Mouse (Mus musculus): ENCODE data around the gene Flt3. TPM values are rescaled to one million over a fixed set of nuclear protein-coding genes. Genes with fewer than 3 reads are reported as not detected.

Flt3 gene
- polyA plus RNA-seq, 1 experiment from 2014 or later = 0.13 TPM

DNA sequence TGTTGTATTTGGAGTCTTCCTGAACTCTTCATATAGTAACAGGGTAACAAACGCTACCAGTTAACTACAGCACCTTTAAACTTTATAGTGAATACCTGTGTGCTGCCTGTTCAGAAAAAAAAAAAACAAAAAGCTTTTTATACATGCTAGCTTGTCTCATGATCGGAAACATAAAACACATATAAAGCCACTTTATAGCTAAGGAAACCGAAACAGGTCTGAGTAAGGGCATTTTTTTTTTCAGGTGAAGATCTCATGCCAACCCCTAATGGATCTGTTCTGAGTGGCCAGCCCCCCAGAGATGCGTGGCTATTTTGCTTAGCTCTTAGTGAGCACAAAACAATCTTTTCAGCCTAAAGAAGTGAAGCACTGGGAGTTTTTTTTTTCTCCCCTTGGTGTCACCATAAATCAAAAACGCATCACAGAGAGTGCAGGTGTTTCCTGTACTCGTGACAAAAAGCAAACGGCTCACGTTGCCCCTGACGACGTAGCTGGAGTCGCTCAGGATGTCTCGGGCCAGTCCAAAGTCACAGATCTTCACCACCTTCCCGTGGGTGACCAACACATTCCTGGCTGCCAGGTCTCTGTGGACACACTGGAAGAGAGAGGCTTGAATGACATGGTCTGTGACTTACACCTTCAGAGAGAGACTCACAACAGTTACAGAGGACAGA lies 59.4 kb downstream of the Flt3 start:
- Histone ChIP-seq H3K27ac (no peak overlapping the region), H3K4me3 (no peak overlapping the region), H3K36me3 (no peaks in the 10 kb centered on the region), H3K9ac (no peak overlapping the region), H3K27me3 (no peaks in the 10 kb centered on the region), H3K9me3 (replicated peaks) (no peaks in the 10 kb centered on the region), H3K4me1 (no peaks in the 10 kb centered on the region), H3K4me2 (replicated peaks) (no peak overlapping the region)
- ATAC-seq (ENCODE audit: low FRiP score) = no peak
- 74% methylated on average over 13 of the region's 13 CpGs for WGBS

DNA sequence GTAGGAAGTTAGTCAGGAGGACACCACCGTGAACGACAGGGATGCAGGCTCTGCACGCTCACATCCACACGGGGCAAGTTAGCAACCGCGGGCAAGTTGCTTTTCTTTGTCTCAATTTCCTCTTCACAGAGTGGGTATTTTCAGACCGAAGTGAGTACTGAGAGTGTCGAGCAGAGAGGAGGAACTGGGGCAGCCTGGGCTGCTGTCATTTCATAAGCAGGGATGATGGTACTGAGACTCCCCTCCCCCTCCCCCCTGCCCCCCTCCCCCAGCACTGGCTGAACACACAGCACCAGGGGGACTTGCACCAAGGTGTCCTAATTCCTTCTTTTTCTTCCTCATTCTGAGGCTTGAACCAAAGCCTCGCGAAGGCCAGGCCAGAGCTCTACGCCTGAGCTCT lies 60.7 kb downstream of the Flt3 start:
- no peak overlapping the region for H3K4me3 ChIP-seq
- H3K4me2 ChIP-seq (replicated peaks) = no peak overlapping the region
- H3K4me1 ChIP-seq = no peaks in the 10 kb centered on the region
- no peak for ATAC-seq (ENCODE audit: low FRiP score)
- no peak overlapping the region for H3K9ac ChIP-seq
- H3K27ac ChIP-seq = no peak overlapping the region
- no peaks in the 10 kb centered on the region for H3K36me3 ChIP-seq
- H3K9me3 ChIP-seq (replicated peaks) = no peaks in the 10 kb centered on the region
- 86% methylated on average over 11 of the region's 11 CpGs for WGBS
- no peaks in the 10 kb centered on the region for H3K27me3 ChIP-seq

DNA sequence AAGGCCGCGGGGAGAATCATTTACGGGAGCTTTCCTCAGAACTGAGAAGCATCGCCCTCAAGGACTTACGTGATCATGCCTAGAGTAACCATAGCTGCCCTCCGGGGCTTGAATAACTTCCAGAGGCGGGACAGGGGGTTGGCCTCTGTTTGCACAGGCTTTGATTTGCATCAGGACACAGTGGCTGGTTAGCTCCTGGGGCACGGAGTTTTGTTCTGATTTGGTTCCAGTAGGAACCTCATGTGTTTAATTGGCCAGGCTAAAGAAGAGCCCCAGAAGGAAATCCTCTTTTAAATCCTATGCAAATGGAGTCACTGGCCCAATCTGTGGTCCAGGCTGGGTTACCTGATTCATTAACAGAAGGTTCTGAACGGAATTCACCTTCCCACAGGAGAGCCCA lies 61.3 kb downstream of the Flt3 start:
- ATAC-seq (ENCODE audit: low FRiP score) = no peak
- Histone ChIP-seq H3K27ac (no peak overlapping the region), H3K4me1 (no peaks in the 10 kb centered on the region), H3K9me3 (replicated peaks) (no peaks in the 10 kb centered on the region), H3K4me3 (no peak overlapping the region), H3K36me3 (no peaks in the 10 kb centered on the region), H3K27me3 (no peaks in the 10 kb centered on the region), H3K4me2 (replicated peaks) (no peak overlapping the region), H3K9ac (no peak overlapping the region)
- WGBS = 60% methylated on average over 9 of the region's 9 CpGs

DNA sequence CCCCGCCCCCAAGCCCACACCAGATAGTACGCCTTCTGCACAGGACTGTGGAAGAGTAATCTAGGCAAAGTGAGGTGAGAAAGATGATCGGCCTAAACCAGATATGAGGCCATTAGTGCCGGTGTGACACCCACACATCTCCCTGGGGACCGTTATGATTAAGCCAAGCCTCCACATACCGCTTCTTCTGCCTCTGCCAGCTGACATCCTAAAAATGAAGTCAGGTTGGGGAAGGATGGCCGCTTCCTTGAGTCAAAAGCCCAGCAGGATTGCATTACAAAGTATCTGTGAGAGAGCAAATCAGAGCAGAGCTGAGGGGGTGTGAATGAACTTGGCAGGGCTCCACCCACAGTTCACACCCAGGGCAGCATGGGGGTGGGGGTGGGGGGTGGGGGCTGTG lies 67.6 kb downstream of the Flt3 start:
- no peak overlapping the region for H3K4me3 ChIP-seq
- H3K4me2 ChIP-seq (replicated peaks) = no peak overlapping the region
- H3K9ac ChIP-seq = no peak overlapping the region
- H3K4me1 ChIP-seq = peaks cover 4% of the 10 kb centered on the region; the same call in 1 of the 2 replicates
- no peak overlapping the region for H3K27ac ChIP-seq
- no peaks in the 10 kb centered on the region for H3K9me3 ChIP-seq (replicated peaks)
- no peak for ATAC-seq (ENCODE audit: low FRiP score)
- peaks cover 7% of the 10 kb centered on the region; the same call in 1 of the 2 replicates for H3K27me3 ChIP-seq
- no peaks in the 10 kb centered on the region for H3K36me3 ChIP-seq
- 44% methylated on average over 7 of the region's 7 CpGs for WGBS

DNA sequence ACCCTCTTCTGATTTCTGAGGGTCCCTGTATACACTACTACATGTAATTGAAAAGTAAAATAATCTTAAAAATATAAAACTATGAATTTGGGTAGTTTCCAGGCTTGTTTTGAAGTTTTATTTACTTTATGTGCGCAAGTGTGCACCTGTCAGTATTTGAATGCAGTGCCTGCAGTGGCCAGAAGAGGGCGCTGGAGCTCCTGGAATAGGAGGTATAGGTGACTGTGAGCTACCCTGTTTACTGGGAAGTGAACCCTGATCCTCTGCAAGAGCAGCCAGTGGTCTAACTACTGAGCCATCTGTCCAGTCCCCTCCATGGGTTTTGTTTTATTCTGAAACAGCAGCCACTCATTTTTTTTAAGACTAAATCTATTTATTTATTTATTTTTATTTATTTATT lies 68.7 kb downstream of the Flt3 start:
- no peak overlapping the region for H3K4me3 ChIP-seq
- no peak overlapping the region for H3K9ac ChIP-seq
- 44% methylated on average over 2 of the region's 2 CpGs for WGBS
- ATAC-seq (ENCODE audit: low FRiP score) = no peak
- peaks cover 4% of the 10 kb centered on the region; the same call in 1 of the 2 replicates for H3K4me1 ChIP-seq
- H3K36me3 ChIP-seq = no peaks in the 10 kb centered on the region
- no peak overlapping the region for H3K4me2 ChIP-seq (replicated peaks)
- H3K9me3 ChIP-seq (replicated peaks) = no peaks in the 10 kb centered on the region
- no peak overlapping the region for H3K27ac ChIP-seq
- H3K27me3 ChIP-seq = peaks cover 7% of the 10 kb centered on the region; the same call in 1 of the 2 replicates

DNA sequence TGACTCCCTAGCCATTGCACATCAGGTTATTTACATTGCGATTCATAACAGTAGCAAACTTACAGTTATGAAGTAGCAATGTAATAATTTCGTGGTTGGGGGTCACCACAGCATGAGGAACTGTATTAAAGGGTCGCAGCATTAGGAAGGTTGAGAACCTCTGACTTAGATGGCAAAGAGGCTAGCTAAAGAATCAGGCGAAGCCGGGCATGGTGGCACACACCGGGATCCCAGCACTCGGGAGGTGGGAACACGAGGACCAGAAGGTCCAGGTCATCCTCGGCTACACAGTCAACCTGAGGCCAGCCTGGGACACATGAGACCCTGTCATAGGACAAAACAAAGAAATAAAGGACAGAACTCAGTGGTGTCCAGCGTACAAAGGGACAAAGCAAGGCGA lies 70.3 kb downstream of the Flt3 start:
- peaks cover 7% of the 10 kb centered on the region; the same call in 1 of the 2 replicates for H3K27me3 ChIP-seq
- no peak overlapping the region for H3K4me3 ChIP-seq
- WGBS = 82% methylated on average over 11 of the region's 11 CpGs
- H3K36me3 ChIP-seq = no peaks in the 10 kb centered on the region
- no peak overlapping the region for H3K4me2 ChIP-seq (replicated peaks)
- peaks cover 4% of the 10 kb centered on the region; the same call in 1 of the 2 replicates for H3K4me1 ChIP-seq
- ATAC-seq (ENCODE audit: low FRiP score) = no peak
- H3K9ac ChIP-seq = no peak overlapping the region
- H3K27ac ChIP-seq = no peak overlapping the region
- no peaks in the 10 kb centered on the region for H3K9me3 ChIP-seq (replicated peaks)

DNA sequence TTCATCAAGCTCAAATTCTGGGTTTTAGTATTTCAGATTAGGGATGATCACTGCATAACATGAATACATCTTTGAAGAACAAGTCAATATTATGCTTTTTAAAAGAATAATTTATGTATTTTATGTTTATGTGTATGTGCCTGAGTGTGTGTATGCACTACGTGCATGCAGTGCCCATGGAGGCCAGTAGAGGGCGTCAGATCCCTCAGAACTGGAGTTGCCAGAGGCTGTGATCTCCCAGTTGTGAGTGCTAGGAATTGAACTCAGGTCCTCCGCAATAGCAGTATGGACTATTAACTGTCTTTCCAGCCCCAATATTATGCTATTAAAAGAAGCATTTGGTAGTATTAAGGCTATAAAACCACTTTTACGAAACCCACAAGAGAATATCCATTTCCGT lies 72.7 kb downstream of the Flt3 start:
- H3K9ac ChIP-seq = no peak overlapping the region

DNA sequence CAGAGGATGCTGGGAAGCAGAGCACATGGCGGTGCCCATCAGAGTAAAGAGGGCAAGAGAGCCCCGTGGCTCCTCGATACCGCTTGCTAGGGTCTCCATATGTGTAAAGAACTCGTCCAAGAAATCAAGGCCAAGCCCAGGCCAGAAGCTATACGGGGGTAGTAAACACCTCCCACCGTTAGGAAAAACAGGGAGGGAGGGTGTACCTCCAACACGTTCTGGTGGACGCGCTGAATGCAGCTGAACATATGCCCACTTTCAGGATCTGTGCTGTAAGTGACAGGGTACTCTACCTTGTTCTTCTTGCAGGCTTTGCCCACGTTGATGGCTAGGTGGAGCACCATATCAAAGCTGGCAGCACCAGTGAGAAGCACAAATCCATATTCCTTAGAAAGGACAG lies 74.4 kb downstream of the Flt3 start:
- H3K27ac ChIP-seq = no peak overlapping the region
- no peak overlapping the region for H3K9ac ChIP-seq
- no peak overlapping the region for H3K4me3 ChIP-seq
- no peak overlapping the region for H3K4me2 ChIP-seq (replicated peaks)
- 77% methylated on average over 11 of the region's 11 CpGs for WGBS
- no peaks in the 10 kb centered on the region for H3K36me3 ChIP-seq
- H3K9me3 ChIP-seq (replicated peaks) = no peaks in the 10 kb centered on the region
- peaks cover 32% of the 10 kb centered on the region for H3K27me3 ChIP-seq
- H3K4me1 ChIP-seq = no peaks in the 10 kb centered on the region
- ATAC-seq (ENCODE audit: low FRiP score) = no peak

More for the DNA sequence above, 72.7 kb downstream of the Flt3 start:
- H3K36me3 ChIP-seq = no peaks in the 10 kb centered on the region
- no peak for ATAC-seq (ENCODE audit: low FRiP score)
- H3K9me3 ChIP-seq (replicated peaks) = no peaks in the 10 kb centered on the region
- no peak overlapping the region for H3K4me3 ChIP-seq
- WGBS = 94% methylated on average over 5 of the region's 5 CpGs
- peaks cover 15% of the 10 kb centered on the region for H3K27me3 ChIP-seq
- peaks cover under 1% of the 10 kb centered on the region; the same call in 1 of the 2 replicates for H3K4me1 ChIP-seq
- H3K27ac ChIP-seq = no peak overlapping the region
- no peak overlapping the region for H3K4me2 ChIP-seq (replicated peaks)

DNA sequence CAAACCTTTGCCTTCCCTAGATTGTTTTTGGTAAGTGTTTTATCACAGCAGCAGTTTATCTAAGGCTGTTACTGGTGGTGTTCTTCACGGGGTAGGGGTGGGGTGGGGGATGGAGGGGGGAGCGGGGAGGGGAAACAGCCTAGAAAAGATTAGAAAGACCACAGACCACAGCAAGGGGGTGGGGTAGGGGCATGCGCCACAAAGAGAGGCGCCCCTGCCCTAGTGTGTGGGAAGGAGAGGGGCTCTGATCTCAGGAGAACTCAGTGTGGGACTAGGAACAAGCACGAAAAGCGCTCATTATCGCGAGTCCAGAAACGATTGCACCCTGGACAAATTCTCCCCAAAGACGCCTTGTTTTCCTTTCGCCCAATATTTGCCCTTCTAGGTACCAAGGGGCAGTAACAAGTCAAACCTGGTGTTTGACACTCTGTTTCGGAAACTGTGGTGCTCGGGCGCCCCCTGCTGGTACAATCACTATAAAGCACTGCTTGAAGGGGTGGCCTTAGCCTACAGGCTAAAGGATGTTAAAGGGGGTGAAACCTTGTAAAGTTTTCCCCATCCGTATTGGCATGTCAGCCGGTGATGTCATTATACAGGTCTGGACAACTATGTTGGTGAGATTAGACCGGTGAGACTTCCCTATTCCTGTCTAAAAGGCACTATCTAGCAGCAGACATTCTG lies 76.9 kb downstream of the Flt3 start:
- Histone ChIP-seq H3K9me3 (replicated peaks) (no peaks in the 10 kb centered on the region), H3K36me3 (no peaks in the 10 kb centered on the region), H3K4me3 (no peak overlapping the region), H3K4me2 (replicated peaks) (no peak overlapping the region), H3K27me3 (peaks cover 50% of the 10 kb centered on the region), H3K9ac (no peak overlapping the region), H3K4me1 (no peaks in the 10 kb centered on the region), H3K27ac (no peak overlapping the region)
- ATAC-seq (ENCODE audit: low FRiP score) = no peak
- WGBS = 22% methylated on average over 17 of the region's 17 CpGs

DNA sequence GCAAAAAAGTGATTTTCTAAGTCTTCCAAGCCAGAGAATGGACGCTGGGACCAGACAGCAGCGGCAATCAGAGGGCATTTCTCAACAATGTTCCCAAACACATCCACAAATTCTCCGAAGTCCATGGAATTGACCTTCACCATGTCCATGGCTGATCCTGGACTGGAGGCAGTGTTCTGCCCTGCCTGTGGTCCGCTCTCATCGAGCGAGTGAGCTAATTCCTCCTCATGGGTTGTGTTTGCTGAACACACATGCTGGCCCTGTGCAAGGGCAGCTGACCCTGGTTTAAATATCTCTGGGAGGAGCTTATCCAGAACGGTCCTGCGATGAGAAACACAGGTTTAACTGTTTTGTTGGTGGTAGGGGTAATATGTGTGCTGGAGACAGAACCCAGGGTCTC lies 78.1 kb downstream of the Flt3 start, which contains the start of gene Urad:
Gene Urad, minus strand, starts transcription at position 258 of the 400 bp plus-strand sequence.
- ATAC-seq (ENCODE audit: low FRiP score) = no peak
- WGBS = 77% methylated on average over 8 of the region's 8 CpGs
- H3K27me3 ChIP-seq = peaks cover 62% of the 10 kb centered on the region

DNA sequence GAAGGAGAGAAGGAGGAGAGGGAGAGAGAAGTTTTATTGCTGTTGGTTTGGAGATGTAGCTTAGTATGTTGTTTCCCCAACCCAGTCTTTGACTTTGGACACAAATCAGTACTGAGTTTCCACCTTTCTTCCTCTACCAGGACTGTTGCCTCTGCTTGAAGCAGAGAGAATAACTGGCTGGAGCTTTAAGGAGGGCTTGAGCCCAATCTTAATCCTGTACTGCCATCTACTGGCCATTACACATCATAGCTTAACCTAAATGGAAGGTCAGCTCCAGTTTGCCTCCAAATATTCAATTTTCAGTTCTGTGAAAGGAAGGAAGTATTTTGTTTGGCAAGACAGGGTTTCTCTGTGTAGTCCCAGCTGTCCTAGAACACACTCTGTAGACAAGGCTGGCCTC lies 80.6 kb downstream of the Flt3 start:
- Histone ChIP-seq H3K4me1 (peaks cover 5% of the 10 kb centered on the region; the same call in 1 of the 2 replicates), H3K36me3 (no peaks in the 10 kb centered on the region), H3K27ac (no peak overlapping the region), H3K4me2 (replicated peaks) (no peak overlapping the region), H3K27me3 (peaks cover 87% of the 10 kb centered on the region), H3K9ac (no peak overlapping the region), H3K9me3 (replicated peaks) (no peaks in the 10 kb centered on the region), H3K4me3 (no peak overlapping the region)
- peak; percentile 39; the same call in 1 of the 2 replicates for ATAC-seq (ENCODE audit: low FRiP score)

More for the DNA sequence above, 78.1 kb downstream of the Flt3 start, which contains the start of gene Urad:
- no peak within 1 kb of the TSS for H3K9ac ChIP-seq
- no peaks in the 10 kb centered on the region for H3K4me1 ChIP-seq
- no peaks in the 10 kb centered on the region for H3K36me3 ChIP-seq
- no peak within 1 kb of the TSS for H3K27ac ChIP-seq
- H3K4me2 ChIP-seq (replicated peaks) = no peak within 1 kb of the TSS
- no peaks in the 10 kb centered on the region for H3K9me3 ChIP-seq (replicated peaks)
- H3K4me3 ChIP-seq = no peak within 1 kb of the TSS

DNA sequence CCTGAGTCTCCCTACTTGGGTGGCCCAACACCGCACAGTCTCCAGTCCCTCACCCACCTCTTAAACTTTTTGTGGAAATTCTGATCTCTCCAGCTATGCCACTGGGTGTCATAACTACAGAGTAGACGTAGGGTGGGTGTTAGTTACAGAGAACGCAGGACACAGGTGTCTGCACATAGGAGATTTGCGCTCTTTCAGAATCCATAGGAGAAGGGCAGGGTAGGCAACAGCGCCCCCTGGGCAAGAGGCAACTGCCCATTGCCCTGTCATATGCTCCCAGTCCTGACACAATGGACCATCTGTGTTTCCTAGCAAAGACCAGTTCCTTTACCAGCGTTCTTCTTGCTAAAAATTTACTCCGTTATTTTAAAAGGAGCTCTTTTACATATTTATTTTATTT lies 82.3 kb downstream of the Flt3 start:
- ATAC-seq (ENCODE audit: low FRiP score) = no peak
- Histone ChIP-seq H3K36me3 (no peaks in the 10 kb centered on the region), H3K4me2 (replicated peaks) (no peak overlapping the region), H3K27ac (no peak overlapping the region), H3K9ac (no peak overlapping the region), H3K4me1 (peaks cover 5% of the 10 kb centered on the region; the same call in 1 of the 2 replicates), H3K27me3 (peaks cover 99% of the 10 kb centered on the region), H3K9me3 (replicated peaks) (no peaks in the 10 kb centered on the region), H3K4me3 (no peak overlapping the region)
- WGBS = 21% methylated on average over 7 of the region's 7 CpGs
